Mouse (Mus musculus): Measurements from ENCODE around the gene Hap1. TPM values are rescaled to one million over a fixed set of nuclear protein-coding genes. Genes with fewer than 3 reads are reported as not detected.
"Not testable (repeated sequence)": the region's sequence is repeated elsewhere in the genome, so short reads cannot be mapped to it uniquely, and the experiment has no call there.

Gene Hap1
- polyA plus RNA-seq, 1 experiment from 2014 or later = 5.6 TPM

DNA sequence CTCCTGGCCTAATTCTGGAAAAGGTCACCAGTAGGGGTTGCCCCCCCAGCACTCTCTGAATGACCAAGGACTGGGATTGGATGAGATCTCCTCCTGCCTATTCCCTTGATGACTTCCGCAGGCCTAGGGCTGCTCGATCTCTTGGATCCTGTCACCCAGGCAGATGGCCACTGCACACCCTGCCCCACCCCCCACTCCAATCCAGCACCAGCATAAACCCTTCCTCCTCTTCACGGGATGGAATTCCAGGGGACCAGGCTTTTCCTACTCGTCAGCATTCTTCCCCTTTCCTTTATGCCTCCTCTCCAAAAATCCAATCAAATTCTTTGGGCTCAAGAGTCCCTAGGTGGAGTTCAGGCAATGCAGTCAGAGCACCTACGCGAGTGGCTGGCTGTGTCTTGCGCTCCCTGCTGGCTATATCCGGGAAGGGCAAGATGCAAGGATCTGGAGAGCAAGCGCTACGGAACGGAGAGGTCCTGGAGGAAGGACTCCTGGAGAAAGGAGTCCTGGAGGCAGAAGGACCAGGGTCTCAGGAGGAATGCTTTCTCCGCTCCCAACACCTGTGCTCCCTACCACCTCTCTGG, 7.1 kb upstream of the Hap1 start:
- H3K27me3 ChIP-seq (ENCODE audit: control insufficient read depth, insufficient read depth, low read length) = peaks cover 13% of the 10 kb centered on the region
- H3K9me3 ChIP-seq (replicated peaks; ENCODE audit: control insufficient read depth, low read length) = no peaks in the 10 kb centered on the region
- WGBS = 22% methylated on average over 12 of the region's 12 CpGs
- 0 out of 2 replicates have a peak, but pooled peaks cover 3% of the 10 kb centered on the region for H3K36me3 ChIP-seq (ENCODE audit: control insufficient read depth, insufficient read depth)
- H3K27ac ChIP-seq (ENCODE audit: low read length) = no peak overlapping the region
- H3K9ac ChIP-seq (ENCODE audit: low read length) = no peak overlapping the region
- H3K4me2 ChIP-seq (ENCODE audit: low read depth, low read length) = no peak overlapping the region
- no peak overlapping the region for H3K4me3 ChIP-seq (ENCODE audit: low read length)
- 0 out of 2 replicates have a peak, but pooled peaks have one; percentile 26 for ATAC-seq (replicated peaks; ENCODE audit: extremely low read depth, insufficient read depth, low FRiP score)
- no peaks in the 10 kb centered on the region for H3K4me1 ChIP-seq (ENCODE audit: control insufficient read depth, insufficient read depth, low read length)

DNA sequence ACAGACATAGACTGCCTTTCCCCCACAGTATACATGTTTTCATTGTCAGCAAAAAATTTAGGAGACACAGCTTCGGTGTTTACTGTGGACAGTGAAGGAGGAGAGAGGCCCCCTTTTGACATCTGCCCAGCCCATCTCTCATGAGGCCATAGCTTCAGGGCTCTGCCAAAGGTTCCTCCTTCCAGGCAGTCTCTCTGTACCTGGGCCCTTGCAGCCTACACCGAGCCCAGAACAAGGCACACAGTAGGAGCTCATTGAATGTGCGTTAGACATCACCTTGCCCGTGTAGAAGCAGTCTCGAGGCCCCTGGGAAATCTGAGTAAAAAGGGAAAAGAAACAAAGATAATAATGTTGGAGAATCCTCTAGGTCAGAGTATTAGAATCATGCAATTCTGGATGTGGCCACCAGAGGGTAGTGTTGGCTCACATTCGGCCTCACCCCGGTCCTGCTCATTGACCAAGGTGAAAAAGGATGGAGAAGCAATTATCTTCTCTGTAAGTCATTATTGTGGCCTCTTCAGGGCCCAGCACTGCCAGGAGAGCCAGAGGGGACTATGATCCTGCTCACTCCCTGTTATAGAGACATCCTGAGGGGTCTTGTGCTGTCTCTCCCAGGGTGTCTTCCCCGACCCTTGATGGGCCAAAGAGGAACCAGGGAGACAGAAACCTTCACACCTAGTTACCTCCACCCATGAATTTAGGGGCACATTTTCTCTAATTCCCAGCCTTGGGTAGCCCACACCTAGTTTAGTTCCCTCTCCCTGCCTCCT, 6.5 kb upstream of the Hap1 start:
- H3K27me3 ChIP-seq (ENCODE audit: control insufficient read depth, insufficient read depth, low read length) = peaks cover 16% of the 10 kb centered on the region
- no peak overlapping the region for H3K9ac ChIP-seq (ENCODE audit: low read length)
- H3K36me3 ChIP-seq (ENCODE audit: control insufficient read depth, insufficient read depth) = no peaks in the 10 kb centered on the region
- peak; percentile 28; the same call in 1 of the 2 replicates for ATAC-seq (replicated peaks; ENCODE audit: extremely low read depth, insufficient read depth, low FRiP score)
- H3K27ac ChIP-seq (ENCODE audit: low read length) = no peak overlapping the region
- no peaks in the 10 kb centered on the region for H3K9me3 ChIP-seq (replicated peaks; ENCODE audit: control insufficient read depth, low read length)
- H3K4me1 ChIP-seq (ENCODE audit: control insufficient read depth, insufficient read depth, low read length) = no peaks in the 10 kb centered on the region
- no peak overlapping the region for H3K4me3 ChIP-seq (ENCODE audit: low read length)
- 11% methylated on average over 8 of the region's 8 CpGs for WGBS
- no peak overlapping the region for H3K4me2 ChIP-seq (ENCODE audit: low read depth, low read length)

DNA sequence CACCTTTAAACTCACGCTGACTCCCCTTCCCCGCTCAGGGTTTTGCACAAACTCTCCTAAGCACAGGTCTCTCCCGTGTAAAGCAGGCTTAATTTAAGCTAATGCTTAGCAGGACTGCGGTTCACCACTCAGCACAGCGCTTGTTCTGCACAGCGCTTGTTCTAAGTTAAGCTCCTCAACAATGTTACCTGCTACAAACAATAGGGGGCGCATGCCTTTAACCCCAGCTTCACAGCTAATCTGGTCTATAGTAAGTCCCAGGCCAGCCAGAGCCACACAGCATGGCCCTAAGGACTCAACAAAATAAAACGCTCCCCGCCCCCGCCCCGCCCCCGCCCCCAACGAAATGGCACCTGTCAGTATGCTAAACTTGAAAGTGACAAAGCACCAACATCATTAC, 5.1 kb upstream of the Hap1 start:
- H3K27ac ChIP-seq (ENCODE audit: low read length); H3K4me2 ChIP-seq (ENCODE audit: low read depth, low read length); H3K9ac ChIP-seq (ENCODE audit: low read length); H3K4me1 ChIP-seq (ENCODE audit: control insufficient read depth, insufficient read depth, low read length); H3K36me3 ChIP-seq (ENCODE audit: control insufficient read depth, insufficient read depth); H3K4me3 ChIP-seq (ENCODE audit: low read length); ATAC-seq (replicated peaks; ENCODE audit: extremely low read depth, insufficient read depth, low FRiP score); H3K9me3 ChIP-seq (replicated peaks; ENCODE audit: control insufficient read depth, low read length): not testable (repeated sequence)
- H3K27me3 ChIP-seq (ENCODE audit: control insufficient read depth, insufficient read depth, low read length) = peaks cover 22% of the 10 kb centered on the region
- WGBS = no CpG with 5 or more reads among the region's 13 CpGs

DNA sequence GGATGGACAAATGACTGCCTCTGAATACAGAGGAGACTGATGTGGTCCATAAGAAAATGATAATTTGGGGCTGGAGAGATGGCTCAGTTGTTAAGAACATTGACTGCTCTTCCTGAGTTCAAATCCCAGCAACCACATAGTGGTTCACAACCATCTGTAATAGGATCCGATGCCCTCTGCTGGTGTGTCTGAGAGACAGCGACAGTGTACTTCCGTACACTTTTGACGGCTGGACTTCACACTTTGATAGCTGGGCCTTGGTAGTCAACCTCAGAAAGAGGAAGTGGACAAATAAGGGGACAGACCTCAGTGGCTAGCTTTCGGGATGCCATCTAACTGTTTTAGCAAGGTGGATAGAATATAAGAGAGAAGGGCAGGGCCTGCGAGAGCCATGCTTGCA, 4.2 kb upstream of the Hap1 start:
- WGBS = 68% methylated on average over 6 of the region's 6 CpGs
- peaks cover 10% of the 10 kb centered on the region; the same call in 1 of the 2 replicates for H3K4me1 ChIP-seq (ENCODE audit: control insufficient read depth, insufficient read depth, low read length)

DNA sequence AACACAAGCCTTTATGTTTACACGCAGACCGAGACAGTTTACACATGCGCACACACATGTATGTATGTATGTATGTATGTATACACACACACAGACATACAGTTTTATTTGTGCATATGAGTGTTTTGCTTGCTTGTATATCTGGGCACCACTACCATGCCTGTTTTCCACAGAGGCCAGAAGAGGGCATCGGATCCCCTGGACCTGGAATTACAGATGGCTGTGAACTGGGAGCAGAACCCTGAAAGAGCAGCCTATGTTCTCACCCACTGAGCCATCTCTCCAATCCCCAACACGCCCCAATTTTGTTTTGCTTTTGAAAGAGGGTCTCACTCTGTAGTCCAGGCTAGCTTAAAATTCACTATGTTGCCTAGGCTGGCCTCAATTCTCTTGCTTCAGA, 1.5 kb upstream of the Hap1 start:
- peaks cover 50% of the 10 kb centered on the region for H3K27me3 ChIP-seq (ENCODE audit: control insufficient read depth, insufficient read depth, low read length)
- WGBS = 57% methylated on average over 5 of the region's 5 CpGs
- H3K9ac ChIP-seq (ENCODE audit: low read length) = no peak overlapping the region
- H3K4me1 ChIP-seq (ENCODE audit: control insufficient read depth, insufficient read depth, low read length) = peaks cover 14% of the 10 kb centered on the region; the same call in 1 of the 2 replicates
- H3K9me3 ChIP-seq (replicated peaks; ENCODE audit: control insufficient read depth, low read length) = no peaks in the 10 kb centered on the region
- ATAC-seq (replicated peaks; ENCODE audit: extremely low read depth, insufficient read depth, low FRiP score) = no peak
- H3K27ac ChIP-seq (ENCODE audit: low read length) = no peak overlapping the region
- no peaks in the 10 kb centered on the region for H3K36me3 ChIP-seq (ENCODE audit: control insufficient read depth, insufficient read depth)
- no peak overlapping the region for H3K4me3 ChIP-seq (ENCODE audit: low read length)
- H3K4me2 ChIP-seq (ENCODE audit: low read depth, low read length) = no peak overlapping the region

More for the DNA sequence above, 4.2 kb upstream of the Hap1 start:
- Histone ChIP-seq H3K36me3 (ENCODE audit: control insufficient read depth, insufficient read depth) (no peaks in the 10 kb centered on the region), H3K9me3 (replicated peaks; ENCODE audit: control insufficient read depth, low read length) (no peaks in the 10 kb centered on the region), H3K4me2 (ENCODE audit: low read depth, low read length) (no peak overlapping the region), H3K9ac (ENCODE audit: low read length) (no peak overlapping the region), H3K4me3 (ENCODE audit: low read length) (no peak overlapping the region), H3K27me3 (ENCODE audit: control insufficient read depth, insufficient read depth, low read length) (peaks cover 27% of the 10 kb centered on the region), H3K27ac (ENCODE audit: low read length) (no peak overlapping the region)
- no peak for ATAC-seq (replicated peaks; ENCODE audit: extremely low read depth, insufficient read depth, low FRiP score)

DNA sequence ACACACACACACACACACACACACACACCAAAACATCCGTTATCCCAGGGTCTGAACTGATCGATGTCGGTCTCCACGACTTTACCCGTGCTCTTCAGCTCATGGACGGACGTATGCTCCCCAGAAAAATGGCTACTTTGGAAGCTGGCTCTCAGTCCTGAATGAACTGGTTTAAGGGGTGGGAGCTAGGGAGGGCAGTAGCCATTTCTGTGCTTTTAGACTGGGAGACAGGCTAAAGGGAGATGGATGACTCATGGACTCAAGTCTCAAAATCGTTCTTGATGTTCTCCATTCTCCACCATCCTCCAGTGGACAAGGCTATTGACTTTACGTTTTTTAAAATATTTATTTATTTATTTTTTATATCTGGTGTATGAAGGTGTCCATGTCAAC, 887 bp upstream of the Hap1 start:
- H3K4me1 ChIP-seq (ENCODE audit: control insufficient read depth, insufficient read depth, low read length) = peaks cover 14% of the 10 kb centered on the region; the same call in 1 of the 2 replicates
- H3K36me3 ChIP-seq (ENCODE audit: control insufficient read depth, insufficient read depth) = no peaks in the 10 kb centered on the region
- peaks cover 50% of the 10 kb centered on the region for H3K27me3 ChIP-seq (ENCODE audit: control insufficient read depth, insufficient read depth, low read length)
- peak overlapping the region; percentile 98 for H3K4me2 ChIP-seq (ENCODE audit: low read depth, low read length)
- H3K9me3 ChIP-seq (replicated peaks; ENCODE audit: control insufficient read depth, low read length) = no peaks in the 10 kb centered on the region
- WGBS = 20% methylated on average over 9 of the region's 9 CpGs
- H3K4me3 ChIP-seq (ENCODE audit: low read length) = peak overlapping the region; percentile 77
- no peak overlapping the region for H3K27ac ChIP-seq (ENCODE audit: low read length)
- peak overlapping the region; percentile 75 for H3K9ac ChIP-seq (ENCODE audit: low read length)
- ATAC-seq (replicated peaks; ENCODE audit: extremely low read depth, insufficient read depth, low FRiP score) = no peak

DNA sequence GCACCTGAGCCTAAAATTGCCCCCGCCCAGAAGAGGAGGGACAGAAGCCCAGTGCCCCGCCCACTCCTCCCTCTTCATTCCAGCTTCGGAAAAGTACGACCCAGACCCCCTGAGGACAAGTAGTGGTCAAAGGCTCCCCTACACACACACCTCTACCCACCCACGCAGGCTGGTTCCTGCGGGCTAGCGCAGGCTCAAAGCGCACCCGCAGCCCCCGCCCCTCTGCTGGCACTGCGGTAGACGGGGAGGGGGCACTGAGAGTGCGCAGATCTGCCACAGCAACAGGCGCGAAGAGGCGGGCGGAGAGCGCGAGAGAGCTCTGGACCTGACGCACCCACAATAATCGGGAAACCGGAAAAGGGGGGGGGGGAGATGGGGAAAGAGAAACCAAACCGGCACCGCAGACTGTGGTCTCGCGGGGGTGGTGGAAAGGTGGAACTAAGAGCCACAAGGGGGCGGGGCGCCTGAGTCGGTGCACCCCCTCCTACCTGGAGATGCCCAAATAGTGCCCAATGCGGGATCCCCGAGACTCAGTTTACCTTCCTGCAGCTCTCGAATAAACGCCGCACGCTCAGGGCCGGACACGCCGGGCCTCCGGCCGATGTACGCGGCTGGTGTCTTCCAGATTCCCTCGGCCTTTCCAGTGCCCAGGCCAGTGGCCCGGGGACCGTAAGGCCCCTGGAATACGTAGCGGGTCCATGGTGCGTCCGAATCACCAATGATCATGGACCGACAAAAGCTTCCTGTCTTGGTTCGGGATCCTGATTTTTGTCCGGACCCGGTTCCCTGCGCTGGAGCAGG, 577 bp downstream of the Hap1 start:
- H3K36me3 ChIP-seq (ENCODE audit: control insufficient read depth, insufficient read depth) = no peaks in the 10 kb centered on the region
- H3K9ac ChIP-seq (ENCODE audit: low read length) = peak overlapping the region; percentile 75
- WGBS = under 1% methylated on average over 54 of the region's 54 CpGs
- H3K4me3 ChIP-seq (ENCODE audit: low read length) = peak overlapping the region; percentile 77
- H3K9me3 ChIP-seq (replicated peaks; ENCODE audit: control insufficient read depth, low read length) = no peaks in the 10 kb centered on the region
- peaks cover 50% of the 10 kb centered on the region for H3K27me3 ChIP-seq (ENCODE audit: control insufficient read depth, insufficient read depth, low read length)
- H3K4me1 ChIP-seq (ENCODE audit: control insufficient read depth, insufficient read depth, low read length) = peaks cover 14% of the 10 kb centered on the region; the same call in 1 of the 2 replicates
- no peak overlapping the region for H3K27ac ChIP-seq (ENCODE audit: low read length)
- peak overlapping the region; percentile 98 for H3K4me2 ChIP-seq (ENCODE audit: low read depth, low read length)
- ATAC-seq (replicated peaks; ENCODE audit: extremely low read depth, insufficient read depth, low FRiP score) = peak; percentile 38; the same call in 1 of the 2 replicates

DNA sequence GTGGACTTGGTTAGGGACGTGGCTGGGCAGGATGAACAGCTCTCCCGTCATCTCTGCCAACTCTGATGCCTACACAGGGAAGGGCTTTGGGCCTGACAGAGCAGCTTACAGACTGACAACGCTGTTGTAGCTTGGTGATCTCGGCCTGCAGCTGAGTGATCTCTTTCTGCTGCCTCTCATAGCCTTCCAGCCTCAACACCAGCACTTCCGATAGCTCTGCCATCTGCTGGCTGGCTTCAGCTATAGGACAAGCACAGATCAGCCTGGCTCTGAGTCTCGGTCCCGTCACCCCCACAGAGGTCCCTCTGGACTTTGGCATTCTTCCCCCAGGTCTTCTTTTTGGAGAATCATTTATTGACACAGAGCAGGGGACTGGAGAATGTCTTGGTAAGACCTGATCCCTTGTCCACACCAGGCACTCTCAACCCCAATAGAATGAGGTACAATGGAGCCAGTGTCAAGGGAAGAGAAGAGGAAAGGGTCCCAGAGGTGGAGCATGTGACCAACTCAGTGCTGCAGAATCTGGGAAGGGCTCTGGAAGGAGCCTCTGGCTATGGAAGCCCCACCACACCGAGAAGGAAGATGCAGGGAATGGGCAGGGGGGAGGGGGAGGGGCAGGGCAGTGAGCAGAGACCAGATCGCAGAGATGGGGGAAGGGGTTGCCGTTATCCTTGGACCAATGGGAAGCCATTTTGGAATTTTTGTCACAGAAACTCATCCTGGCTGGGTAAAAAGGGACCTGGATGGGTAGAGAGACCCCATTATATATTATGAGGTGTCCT, 3.7 kb downstream of the Hap1 start:
- Histone ChIP-seq H3K9ac (ENCODE audit: low read length) (peak overlapping the region; percentile 35), H3K9me3 (replicated peaks; ENCODE audit: control insufficient read depth, low read length) (no peaks in the 10 kb centered on the region), H3K4me3 (ENCODE audit: low read length) (no peak overlapping the region), H3K27me3 (ENCODE audit: control insufficient read depth, insufficient read depth, low read length) (peaks cover 32% of the 10 kb centered on the region), H3K36me3 (ENCODE audit: control insufficient read depth, insufficient read depth) (no peaks in the 10 kb centered on the region), H3K4me2 (ENCODE audit: low read depth, low read length) (no peak overlapping the region), H3K27ac (ENCODE audit: low read length) (no peak overlapping the region), H3K4me1 (ENCODE audit: control insufficient read depth, insufficient read depth, low read length) (peaks cover 14% of the 10 kb centered on the region; the same call in 1 of the 2 replicates)
- WGBS = 31% methylated on average over 10 of the region's 10 CpGs
- no peak for ATAC-seq (replicated peaks; ENCODE audit: extremely low read depth, insufficient read depth, low FRiP score)
